Mouse (Mus musculus): ENCODE data around the gene Rbm28. TPM values are rescaled to one million over a fixed set of nuclear protein-coding genes. Genes with fewer than 3 reads are reported as not detected.
"Not testable (repeated sequence)": the region's sequence is repeated elsewhere in the genome, so short reads cannot be mapped to it uniquely, and the experiment has no call there.

Rbm28 gene
- total RNA-seq, 2 experiments from 2014 or later: 58.5 to 84.2 TPM

DNA sequence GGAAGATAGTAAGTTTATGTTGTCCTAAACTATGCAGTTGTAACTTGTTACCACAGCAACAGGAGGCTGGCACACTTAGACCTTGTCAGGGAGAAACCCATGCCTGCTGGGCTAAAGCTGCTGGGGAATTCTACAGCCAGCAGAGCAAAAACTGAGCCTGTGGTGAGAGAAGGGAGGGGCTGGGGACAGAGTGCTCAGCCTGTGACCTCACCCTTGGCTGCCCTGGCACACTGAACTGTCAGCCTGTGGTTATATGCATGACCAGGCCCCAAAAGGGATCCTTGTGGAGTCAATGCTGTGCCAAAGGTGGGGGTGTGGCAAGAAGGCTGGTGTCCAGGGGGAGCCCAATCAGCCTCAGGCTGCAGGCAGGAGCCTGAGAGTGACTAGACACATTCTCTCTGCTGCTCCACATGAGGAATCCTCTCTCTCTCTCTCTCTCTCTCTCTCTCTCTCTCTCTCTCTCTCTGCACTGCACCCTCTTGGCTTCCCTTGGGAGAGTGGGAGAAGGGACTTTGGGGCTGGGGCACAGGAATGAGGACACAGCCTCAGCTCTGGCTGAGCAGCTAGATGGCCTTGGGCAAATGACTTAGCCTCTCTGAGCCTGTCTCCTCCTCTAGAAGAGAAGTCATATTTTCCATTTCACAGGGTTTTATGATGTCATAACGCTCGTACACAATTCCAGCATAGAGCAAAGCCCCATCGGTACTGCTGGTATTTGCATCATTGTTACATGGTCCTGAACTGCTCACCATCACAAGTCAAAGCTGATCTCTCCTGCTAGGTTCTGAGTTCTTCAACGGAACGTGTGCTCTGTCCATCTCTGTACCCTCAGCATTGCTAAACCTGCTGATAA lies 31.3 kb upstream of the Rbm28 start:
- ATAC-seq (replicated peaks; ENCODE audit: poor library complexity, severe bottlenecking): peak; percentile 20

DNA sequence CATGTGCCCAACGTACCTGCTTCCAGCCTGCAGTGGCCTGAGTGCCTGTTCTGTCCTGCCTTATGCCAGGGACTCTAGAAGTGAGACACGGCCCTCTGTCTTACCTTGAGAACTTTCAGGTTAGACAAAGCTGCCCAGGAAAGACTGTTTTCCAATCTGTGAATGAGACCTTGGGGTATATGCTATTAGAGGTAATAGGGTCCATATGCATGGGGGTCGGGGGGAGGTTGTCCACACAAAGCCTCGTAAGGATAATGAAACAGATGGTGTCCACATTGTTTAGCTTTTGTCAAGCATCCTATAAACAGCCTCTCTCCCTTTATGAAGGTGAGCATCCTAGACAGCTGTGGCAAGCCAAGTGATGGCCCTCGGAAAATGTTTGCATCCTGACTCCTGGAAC lies 30.3 kb upstream of the Rbm28 start:
- ATAC-seq (replicated peaks; ENCODE audit: poor library complexity, severe bottlenecking): no peak

DNA sequence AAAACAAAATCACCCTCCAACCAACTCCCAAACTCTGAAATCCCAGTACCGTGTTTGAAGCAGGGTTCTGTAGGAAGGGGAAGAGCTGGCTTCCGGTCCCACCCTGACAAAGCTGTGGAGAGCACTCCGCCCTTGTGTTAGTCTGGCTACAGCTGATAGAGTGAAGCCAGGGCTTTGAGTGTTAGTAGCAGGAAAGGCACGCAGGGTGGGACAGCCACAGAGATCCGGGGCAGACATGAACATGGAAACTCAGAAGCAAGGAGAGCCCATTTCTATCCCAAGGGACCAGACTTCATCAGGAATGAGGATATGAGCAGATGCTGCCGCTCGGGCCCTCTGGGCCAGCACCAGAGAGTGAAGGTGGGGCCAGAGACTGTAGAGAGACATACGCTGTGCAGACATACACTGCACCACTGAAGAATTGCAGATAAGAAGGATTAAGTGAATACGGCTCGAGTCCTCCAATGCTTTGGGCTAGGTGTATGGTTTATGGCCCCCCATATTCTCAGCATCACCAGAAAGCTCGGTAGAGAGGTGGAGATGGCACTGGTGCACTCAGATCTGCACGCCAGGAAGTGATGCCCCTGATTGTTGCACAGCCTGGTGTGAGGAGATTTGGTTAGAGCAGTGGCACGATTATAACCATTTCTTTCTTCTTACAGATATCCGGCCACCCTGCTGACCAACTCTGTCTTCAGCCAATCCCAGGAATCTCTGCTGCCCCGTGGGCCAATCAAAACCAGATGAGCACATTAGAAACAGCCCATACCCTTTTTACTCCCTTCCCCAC lies 29.4 kb upstream of the Rbm28 start:
- ATAC-seq (replicated peaks; ENCODE audit: poor library complexity, severe bottlenecking): no peak

DNA sequence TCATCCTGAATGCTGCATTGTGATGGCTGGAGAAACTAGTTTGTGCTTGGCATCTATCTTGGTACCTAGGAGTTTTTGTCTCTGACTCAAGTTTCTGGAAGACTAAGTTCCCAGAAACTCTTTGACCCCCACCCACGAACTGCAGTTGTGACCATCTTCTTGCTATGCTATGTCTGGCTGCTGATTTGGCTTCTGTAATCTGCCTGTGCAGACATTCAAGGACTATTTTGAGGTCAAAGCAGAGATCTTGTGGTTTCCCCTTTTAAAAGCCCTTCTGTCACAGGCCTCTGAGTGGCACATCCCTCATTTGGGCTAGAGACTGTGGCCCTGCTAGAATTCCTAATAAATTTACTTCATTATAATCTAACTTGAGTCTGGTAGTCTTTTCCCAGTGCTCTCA lies 23.1 kb upstream of the Rbm28 start:
- ATAC-seq (replicated peaks; ENCODE audit: poor library complexity, severe bottlenecking): no peak

DNA sequence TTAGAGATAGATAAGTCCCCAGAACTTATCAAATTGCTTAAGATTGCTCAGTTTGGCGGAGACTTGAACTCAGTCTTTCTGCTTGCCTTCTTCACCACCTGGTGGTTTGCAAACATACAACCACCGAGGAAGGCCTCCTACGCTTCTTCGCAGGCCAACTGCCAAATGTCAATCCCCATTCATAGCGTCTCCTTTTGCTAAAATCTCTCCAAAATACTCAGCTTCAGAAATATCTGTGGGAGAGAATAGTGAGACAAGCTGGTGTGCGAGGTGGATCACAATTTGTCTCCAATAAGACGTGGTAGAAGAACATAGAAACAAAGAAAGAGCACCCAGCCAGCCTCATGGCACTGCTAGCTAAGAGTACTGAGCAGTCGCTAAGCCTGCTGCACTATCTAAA lies 15.0 kb upstream of the Rbm28 start:
- no peak for ATAC-seq (replicated peaks; ENCODE audit: poor library complexity, severe bottlenecking)

DNA sequence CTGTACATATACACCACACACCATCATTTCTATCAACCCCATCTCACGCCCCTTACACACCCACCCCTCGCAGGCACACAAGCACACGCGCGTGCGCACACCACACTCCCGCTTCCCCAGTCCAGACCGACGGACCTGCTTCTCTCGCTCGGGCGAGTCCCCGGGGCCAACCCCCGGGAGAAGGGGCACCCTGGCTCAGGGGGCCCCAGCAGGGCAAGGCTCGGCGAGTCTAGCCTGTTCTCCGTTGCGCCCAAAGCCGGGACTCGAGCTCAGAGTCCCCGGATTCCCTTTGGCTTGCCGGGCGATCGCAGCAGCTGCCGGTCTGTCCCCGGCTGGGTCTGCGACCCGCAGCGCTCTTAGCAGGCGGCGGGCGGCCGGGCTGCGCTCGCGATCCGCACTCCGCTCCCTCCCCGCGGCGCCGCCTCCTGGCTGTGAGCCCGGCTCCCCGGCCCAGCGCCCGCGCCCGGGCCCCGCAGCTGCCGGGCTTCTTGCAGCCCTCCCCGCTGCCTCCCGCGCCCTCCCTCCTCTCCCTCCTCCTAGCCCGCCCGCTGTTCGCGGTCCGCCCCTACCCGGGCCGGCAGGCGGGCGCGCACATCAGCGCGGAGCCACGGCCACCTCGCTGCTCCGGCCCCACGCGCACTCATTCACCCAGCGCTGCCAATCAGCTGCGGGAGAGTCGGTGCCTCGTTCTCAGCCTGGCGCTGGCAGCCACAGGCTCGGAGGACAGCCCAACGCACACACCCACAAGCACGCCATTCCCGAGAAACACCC lies 14.3 kb upstream of the Rbm28 start, which contains the start of gene Prrt4:
Gene Prrt4, minus strand, starts transcription at position 697 of the 771 bp plus-strand sequence.
- peak; percentile 60 for ATAC-seq (replicated peaks; ENCODE audit: poor library complexity, severe bottlenecking)

DNA sequence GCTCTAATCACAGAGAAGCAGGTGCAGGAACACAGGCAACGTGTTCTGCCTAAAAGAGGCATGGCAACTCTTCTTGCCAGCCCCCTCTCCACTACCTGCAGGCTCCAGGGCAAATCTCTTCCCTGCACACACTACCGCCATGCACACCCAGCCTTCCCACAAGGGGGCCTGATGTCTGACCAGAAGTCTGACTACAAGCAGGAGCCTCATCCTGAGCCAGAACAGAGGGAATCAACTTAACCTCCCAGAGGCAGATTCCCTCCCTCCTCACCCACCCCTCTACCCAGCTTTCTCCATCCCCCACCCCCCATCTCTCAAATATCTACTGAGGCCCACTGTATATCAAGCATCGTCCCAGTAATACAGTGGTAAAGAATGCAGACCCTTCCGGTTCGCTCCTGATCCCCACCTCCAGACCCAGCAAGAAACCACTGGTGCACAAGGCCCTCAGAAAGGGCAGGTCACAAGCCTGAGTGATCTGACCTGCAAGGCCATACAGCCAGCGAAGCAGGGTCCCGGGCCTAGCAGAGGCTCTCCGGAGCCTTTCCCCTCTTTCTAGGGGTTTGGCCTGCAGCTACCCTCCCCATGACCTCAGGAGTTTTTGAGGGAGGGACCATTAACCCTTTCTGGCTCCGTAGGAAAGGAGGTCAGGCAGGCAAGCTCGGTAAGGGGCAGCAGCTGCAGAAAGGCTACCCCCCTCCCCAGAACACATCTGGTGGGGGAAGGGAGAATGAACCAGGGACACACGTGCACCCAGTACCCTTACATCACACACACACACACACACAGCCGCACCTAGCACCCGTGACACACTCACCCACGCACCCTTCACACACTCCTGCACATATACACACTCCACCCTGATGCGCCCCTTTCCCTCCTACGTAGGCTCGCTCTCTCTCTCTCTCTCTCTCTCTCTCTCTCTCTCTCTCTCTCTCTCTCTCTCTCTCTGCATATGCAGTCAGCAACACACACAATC lies 13.4 kb upstream of the Rbm28 start:
- ATAC-seq (replicated peaks; ENCODE audit: poor library complexity, severe bottlenecking): no peak

DNA sequence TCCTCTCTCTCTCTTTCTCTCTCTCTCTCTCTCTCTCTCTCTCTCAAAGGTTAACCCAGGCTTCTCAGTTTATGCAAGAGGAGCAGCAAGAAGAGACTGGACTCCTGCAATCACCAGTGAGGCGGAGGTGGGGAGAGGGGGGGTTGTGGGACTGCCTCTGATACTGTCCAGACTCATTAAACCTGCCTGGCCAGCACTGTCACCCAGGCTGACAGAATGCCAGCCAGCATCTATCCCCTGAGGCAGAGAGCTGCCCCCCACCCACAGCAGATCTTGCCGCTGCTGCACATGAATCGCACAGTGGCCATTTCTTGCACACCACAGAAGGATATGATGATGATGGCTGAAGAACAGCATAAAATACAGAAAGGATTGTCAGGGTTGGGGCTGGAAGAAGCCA lies 10.3 kb upstream of the Rbm28 start:
- ATAC-seq (replicated peaks; ENCODE audit: poor library complexity, severe bottlenecking): no peak

DNA sequence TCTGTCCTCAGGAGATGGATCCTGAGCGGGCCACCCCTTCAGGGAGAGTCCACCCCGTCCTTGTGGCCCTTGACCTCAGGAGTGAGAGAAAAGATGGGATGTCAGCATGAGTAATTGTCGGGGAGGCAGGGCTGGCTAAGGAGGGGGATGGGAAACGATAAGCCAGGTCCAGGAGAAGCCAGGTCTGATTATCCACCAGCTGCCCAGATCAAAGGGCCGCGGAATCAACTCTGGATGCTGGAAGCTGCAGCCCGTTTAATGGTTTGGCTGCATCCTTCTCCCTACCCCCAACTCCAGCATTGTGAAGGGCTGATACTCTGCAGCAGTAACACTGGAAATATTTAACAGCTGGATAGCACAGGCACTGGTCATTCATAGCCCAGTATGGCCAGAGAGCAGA lies 9.6 kb upstream of the Rbm28 start:
- ATAC-seq (replicated peaks; ENCODE audit: poor library complexity, severe bottlenecking): no peak

DNA sequence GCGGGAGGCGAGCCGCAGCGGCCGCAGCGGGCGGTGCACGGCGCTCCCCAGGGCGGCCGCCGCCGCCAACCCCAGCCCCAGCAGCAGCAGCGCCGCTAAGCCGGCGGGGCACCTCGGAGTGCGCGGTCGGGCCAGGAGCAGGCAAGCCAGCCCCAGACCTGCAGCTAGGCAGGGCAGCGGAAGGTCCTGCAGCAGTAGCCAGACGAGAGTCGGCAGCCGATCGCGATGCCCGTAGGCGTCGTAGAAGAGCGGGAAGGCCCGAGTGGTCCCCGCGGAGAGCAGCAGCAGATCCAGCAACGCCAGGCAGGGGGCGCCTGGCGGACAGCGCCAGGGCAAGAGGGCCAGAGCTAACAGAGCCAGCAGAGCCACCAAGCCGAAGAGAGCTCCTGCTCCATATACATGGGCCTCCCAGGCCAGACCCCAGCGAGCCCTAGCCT lies 6.2 kb upstream of the Rbm28 start:
- ATAC-seq (replicated peaks; ENCODE audit: poor library complexity, severe bottlenecking): peak; percentile 67

DNA sequence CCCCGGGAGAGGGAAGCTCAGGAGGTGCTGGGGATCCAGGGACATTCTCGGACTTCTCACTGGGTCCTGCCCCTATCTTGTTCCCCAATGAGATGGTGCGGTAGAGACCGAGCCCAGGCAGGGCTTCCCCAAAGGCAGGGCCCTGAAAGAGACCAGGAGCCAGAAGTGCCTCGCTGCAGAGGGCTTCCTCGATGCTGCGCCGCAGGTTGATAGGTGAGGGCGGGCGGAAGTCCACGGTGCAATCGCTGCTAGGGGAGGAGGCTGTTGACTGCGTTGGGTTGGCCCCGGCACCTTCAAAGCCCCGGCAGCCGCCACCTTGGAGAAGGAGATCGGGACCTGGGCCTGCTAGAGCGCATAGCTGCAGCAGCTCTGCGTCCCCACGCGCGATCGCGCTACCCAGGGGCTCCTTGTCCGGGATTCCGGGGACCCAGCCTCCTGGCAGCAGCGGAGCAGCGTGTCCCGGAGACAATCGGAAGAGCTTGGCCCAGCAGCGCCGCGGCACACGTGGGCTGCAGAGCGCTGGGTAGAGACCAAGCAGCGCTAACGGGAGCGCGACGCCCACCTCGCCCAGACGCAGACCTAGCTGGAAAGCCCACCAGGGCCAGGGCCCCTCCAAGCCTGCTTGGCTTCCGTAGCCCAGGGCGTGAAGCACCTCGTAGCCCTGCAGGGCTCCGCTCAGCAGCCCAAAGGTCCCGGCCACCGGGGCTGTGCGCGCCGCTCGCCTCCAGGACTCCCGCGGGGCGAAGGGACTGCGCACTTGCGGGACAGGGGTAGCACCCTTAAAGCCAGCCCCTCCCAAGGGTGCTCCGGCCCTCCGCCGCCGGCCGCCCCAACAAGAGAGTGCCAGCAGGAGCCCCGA lies 5.5 kb upstream of the Rbm28 start:
- peak; percentile 42 for ATAC-seq (replicated peaks; ENCODE audit: poor library complexity, severe bottlenecking)

DNA sequence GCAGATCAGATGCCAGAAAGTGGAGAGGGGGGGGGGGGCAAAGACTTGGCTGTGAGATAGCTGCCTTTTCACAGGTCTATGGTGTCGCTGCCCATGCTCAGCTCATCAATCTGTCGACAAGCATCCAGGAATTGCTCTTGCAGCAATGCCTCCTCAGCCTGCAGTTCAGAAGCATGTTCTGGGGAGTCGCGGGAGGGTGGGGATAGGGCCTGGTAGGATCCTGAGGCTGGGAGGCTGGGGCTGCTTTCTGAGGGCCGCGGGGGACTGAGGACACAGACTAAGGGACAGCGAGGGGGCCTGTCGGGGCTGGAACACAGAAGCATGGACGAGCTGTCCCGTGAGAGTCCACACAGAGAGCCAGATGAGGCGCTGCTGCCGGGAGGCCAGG lies 4.9 kb upstream of the Rbm28 start:
- ATAC-seq (replicated peaks; ENCODE audit: poor library complexity, severe bottlenecking): no peak

DNA sequence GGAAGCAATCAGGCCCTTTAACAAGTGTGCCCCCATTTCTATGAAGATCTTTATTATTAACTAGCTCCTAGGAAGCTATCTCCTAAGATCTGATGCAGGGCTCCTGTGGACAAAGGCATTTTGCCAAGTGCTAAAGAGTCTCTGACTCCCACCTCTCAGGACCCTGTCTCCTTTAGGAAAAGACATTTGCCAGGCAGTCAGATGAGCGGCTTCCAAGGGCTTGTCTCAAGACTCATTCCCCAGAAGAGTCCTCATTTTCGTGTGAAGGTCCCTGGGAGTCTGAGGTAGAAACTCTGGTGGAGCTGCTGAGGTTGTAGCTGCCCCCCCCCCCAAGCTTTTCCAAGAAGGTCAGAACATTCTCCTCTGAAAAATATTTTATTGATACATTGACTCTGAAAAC lies 4.1 kb upstream of the Rbm28 start:
- no peak for ATAC-seq (replicated peaks; ENCODE audit: poor library complexity, severe bottlenecking)

DNA sequence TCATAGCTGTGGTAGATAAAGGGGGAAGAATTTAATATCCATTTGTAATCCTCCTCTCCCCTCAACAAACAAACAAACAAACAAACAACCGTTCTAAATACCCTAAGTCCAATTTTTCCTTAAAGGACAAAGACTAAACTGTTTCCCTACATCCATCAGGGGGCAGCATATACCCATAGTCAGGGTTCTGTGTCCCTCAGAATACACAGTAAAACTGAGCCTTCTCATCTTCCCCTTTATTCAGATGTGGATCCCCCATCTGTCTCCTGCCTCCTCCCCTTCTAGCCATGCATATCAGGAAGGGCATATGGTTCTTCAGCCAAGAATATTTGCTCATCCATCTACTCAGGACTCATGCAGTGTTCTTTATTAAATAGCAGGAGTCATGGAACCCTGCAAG lies 1.4 kb upstream of the Rbm28 start:
- ATAC-seq (replicated peaks; ENCODE audit: poor library complexity, severe bottlenecking): peak; percentile 48

DNA sequence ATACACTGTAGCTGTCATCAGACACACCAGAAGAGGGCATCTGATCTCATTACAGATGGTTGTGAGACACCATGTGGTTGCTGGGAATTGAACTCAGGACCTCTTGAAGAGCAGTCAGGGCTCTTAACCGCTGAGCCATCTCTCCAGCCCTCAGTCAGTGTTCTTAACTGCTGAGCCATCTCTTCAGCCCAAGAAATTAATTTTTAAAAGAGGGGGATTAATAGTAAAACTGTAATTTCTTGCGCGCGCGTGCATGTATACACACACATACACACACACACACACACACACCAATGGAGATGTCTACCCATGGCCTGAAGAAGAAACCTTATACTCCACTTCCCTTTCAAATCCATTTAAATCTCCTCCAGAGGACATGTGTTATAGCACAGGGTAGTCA lies 3.5 kb downstream of the Rbm28 start:
- ATAC-seq (replicated peaks; ENCODE audit: poor library complexity, severe bottlenecking): not testable (repeated sequence)

DNA sequence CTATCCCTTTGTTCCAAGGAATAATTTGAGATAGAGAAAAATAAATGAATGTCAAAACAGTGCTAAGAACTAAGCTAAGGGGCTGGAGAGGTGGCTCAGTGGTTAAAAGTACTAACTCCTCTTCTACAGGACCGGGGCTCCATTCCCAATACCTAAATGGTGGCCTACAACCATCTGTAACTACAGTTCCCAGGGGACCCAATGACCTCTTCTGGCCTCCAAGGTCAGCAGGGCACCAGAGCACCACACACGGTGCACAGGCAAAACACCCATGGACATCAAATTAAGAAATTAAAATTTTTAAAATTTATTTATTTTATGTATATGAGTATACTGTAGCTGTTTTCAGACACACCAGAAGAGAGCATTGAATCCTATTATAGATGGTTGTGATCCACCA lies 4.0 kb downstream of the Rbm28 start:
- no peak for ATAC-seq (replicated peaks; ENCODE audit: poor library complexity, severe bottlenecking)

DNA sequence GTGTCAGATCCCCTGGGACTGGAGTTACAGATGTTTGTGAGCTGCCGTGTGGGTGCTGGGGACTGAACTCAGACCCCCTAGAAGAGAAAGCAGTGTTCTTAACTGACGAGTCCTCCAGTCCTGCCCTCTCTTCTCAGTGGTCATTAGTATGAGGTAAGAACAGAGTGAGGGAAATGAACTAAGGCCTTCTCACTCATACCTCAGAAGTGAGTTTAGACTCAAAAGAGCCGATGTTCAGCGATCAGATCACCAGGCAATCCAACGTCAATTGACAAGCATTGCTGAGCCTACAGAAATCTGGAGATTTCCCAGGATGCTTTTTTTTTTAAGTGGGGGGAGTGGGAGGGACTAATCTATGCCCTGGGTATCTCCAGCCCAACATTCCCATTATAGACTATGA lies 8.5 kb downstream of the Rbm28 start:
- no peak for ATAC-seq (replicated peaks; ENCODE audit: poor library complexity, severe bottlenecking)

DNA sequence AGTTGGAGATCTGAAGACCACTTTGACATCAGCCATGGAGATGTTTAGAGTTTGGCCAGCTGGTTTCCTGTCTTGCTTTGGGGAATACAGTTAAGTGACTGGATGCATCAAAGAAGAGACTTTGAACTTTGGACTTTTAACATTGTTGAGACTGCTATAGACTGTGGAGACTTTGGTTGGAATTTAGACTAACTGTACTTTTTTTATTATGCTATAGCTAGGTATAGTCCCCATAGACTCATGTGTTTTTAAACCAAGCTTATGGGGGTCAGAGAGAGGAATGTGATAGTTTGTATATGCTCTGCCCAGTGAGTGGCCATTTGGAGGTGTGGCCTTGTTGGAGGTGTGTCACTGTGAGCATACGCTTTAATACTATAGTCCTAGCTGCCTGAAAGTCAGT lies 14.8 kb downstream of the Rbm28 start:
- ATAC-seq (replicated peaks; ENCODE audit: poor library complexity, severe bottlenecking): no peak
